Mouse (Mus musculus) forebrain, embryonic 12.5 days (tissue): ENCODE data around the gene 6030445D17Rik. TPM values are rescaled to one million over a fixed set of nuclear protein-coding genes. Genes with fewer than 3 reads are reported as not detected.

Experiments
- ATAC-seq: fragments of 200-750 bp; cut with Nextera tagmentation; 2 replicates; pipeline ENCODE4 v1.8.0; 2017; ENCODE audit warnings: moderate TSS enrichment; ENCODE audit not compliant: low FRiP score
- H3K27ac ChIP-seq: fragments of 300-500 bp; sonication (generic); 2 replicates; pipeline ENCODE4 v1.5.1; 2016; ENCODE audit warnings: mild to moderate bottlenecking
- H3K27me3 ChIP-seq: fragments of 300-500 bp; sonication (generic); 2 replicates; pipeline ENCODE4 v1.6.1; 2016; ENCODE audit warnings: mild to moderate bottlenecking
- H3K36me3 ChIP-seq: fragments of 300-500 bp; sonication (generic); replicated peaks from 2 replicates; pipeline ENCODE4 v1.6.1; 2016; ENCODE audit warnings: mild to moderate bottlenecking
- H3K4me1 ChIP-seq: fragments of 300-500 bp; sonication (generic); 2 replicates; pipeline ENCODE4 v1.6.1; 2016
- H3K4me2 ChIP-seq: fragments of 300-500 bp; sonication (generic); 2 replicates; pipeline ENCODE4 v1.6.1; 2016; ENCODE audit warnings: mild to moderate bottlenecking, moderate library complexity
- H3K4me3 ChIP-seq: fragments of 300-500 bp; sonication (generic); replicated peaks from 2 replicates; pipeline ENCODE4 v1.5.1; 2016; ENCODE audit warnings: mild to moderate bottlenecking
- H3K9ac ChIP-seq: fragments of 300-500 bp; sonication (generic); 2 replicates; pipeline ENCODE4 v1.6.1; 2016; ENCODE audit warnings: mild to moderate bottlenecking
- H3K9me3 ChIP-seq: fragments of 300-500 bp; sonication (generic); 2 replicates; pipeline ENCODE4 v1.6.1; 2016
- WGBS: fragments of 180-500 bp; shearing (Covaris S2); methylation state at CpG from one replicate; pipeline ENCODE4 v1.1.7; 2016; 5-methylcytosine and 5-hydroxymethylcytosine counted together
- polyA plus RNA-seq: library from polyadenylated mRNA; unstranded; fragments of >200 nt; fragmentation: Nextera tagmentation; extraction: Ambion mirVana; gene quantifications from 2 replicates; pipeline ENCODE4 v1.2.1, GENCODE M21; 2016

The 6030445D17Rik gene
- 0.18 TPM in 1 of 2 replicates, not detected in the other for polyA plus RNA-seq

DNA sequence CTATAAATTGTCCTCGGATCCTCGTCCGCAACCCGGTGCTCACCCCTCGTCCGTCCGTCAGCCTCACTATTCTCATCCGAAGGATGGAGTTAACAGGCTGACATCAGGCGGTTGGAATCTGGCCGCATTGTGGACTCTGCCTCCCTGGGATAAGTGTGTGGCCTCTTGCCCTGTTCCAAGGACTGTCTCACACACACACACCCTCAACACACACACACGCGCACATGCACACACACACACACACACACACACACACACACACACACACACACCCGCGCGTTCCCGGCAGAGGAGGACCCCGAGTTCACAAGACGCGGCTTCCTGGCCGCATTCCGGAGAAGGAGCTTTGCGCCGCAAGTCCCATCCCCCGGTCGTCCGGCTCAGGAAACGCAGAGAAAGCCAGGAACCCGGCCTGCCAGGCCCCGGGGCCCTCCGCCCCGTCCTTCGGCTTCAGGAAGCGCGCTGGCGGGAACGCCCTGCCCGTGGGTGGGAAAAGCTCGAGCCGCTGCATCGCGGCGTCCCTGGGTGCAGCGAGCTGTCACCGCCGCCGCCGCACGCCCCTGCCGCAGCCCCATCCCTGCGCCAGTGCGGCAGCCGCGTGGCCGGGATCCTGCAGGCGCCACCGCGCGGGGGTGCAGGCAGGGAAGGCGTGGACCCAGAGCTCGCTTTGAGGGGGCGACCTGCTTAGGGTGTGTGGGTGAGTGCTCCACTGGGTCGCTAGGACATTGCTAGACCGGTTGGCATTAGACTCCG is at the start of gene 6030445D17Rik:
TSS of gene 6030445D17Rik (plus strand) at position 165 of the 753 bp plus-strand sequence.
- H3K4me1 ChIP-seq, result peaks cover 20% of the 10 kb centered on the region
- no peaks in the 10 kb centered on the region for H3K9me3 ChIP-seq
- peak within 1 kb of the TSS; percentile 69 for H3K4me3 ChIP-seq
- H3K27me3 ChIP-seq, result peaks cover 48% of the 10 kb centered on the region
- H3K36me3 ChIP-seq, result no peaks in the 10 kb centered on the region
- under 1% methylated on average over 64 of the region's 64 CpGs for WGBS
- peak within 1 kb of the TSS; percentile 16; the same call in 1 of the 2 replicates for H3K27ac ChIP-seq
- H3K9ac ChIP-seq, result peak within 1 kb of the TSS; percentile 70
- ATAC-seq, result peak; percentile 86
- H3K4me2 ChIP-seq, result peak within 1 kb of the TSS; percentile 90

DNA sequence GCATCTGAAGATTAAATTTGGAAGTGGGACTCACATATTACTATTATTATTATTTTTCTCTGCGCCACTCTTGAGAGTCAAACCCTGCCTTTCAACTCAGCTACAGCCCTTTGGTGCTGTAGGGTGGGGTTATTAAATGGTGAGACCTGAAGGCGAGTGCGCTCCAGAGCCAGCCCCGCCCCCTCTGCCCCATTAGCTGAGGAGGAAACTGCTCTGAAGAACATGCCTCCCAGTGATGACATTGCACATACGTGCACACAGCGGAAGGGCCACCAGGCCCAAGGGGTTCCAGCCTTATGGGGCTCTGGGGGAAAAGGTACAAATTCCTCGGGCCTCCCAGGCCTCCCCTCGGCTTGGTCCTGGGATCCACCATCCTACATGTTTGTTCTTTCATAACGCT is 46.6 kb upstream of the 6030445D17Rik start:
- Histone ChIP-seq H3K4me3 (no peak overlapping the region), H3K9me3 (no peaks in the 10 kb centered on the region), H3K27ac (no peak overlapping the region), H3K27me3 (peaks cover 21% of the 10 kb centered on the region), H3K36me3 (no peaks in the 10 kb centered on the region), H3K4me2 (no peak overlapping the region), H3K4me1 (peaks cover 11% of the 10 kb centered on the region), H3K9ac (no peak overlapping the region)
- ATAC-seq, result no peak
- 90% methylated on average over 9 of the region's 9 CpGs for WGBS

DNA sequence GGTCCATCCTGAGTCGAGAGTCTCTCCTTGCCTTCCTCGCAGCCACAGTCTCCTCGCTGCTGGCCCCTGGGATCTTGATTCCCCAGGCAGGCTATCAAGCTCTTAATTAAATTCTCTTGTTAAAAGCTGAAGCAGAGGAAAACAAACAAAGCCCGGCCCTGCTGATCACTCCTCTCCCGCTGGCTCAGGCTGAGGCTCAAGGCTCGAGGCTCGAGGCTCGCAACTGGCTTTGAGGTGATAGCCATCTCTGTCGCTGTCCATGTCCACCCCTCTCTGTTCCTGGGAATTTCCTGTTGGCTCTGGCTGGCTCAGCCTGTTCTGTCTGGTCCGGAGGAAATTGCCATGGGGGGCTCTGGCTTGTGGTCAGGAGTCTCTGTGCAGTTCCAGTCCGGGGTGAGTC is 43.1 kb upstream of the 6030445D17Rik start:
- no peak overlapping the region for H3K4me3 ChIP-seq
- no peak overlapping the region for H3K27ac ChIP-seq
- ATAC-seq, result no peak
- no peak overlapping the region for H3K9ac ChIP-seq
- 6% methylated on average over 11 of the region's 11 CpGs for WGBS
- no peaks in the 10 kb centered on the region for H3K36me3 ChIP-seq
- peaks cover 55% of the 10 kb centered on the region for H3K27me3 ChIP-seq
- peaks cover 16% of the 10 kb centered on the region for H3K4me1 ChIP-seq
- H3K9me3 ChIP-seq, result no peaks in the 10 kb centered on the region
- no peak overlapping the region for H3K4me2 ChIP-seq

GRCm38 (mm10) chr4:136419386-136419785 is 42.7 kb upstream of the 6030445D17Rik start:
- Histone ChIP-seq H3K36me3 (no peaks in the 10 kb centered on the region), H3K27me3 (peaks cover 59% of the 10 kb centered on the region), H3K9me3 (no peaks in the 10 kb centered on the region), H3K4me2 (no peak overlapping the region), H3K27ac (no peak overlapping the region), H3K4me3 (no peak overlapping the region), H3K4me1 (peaks cover 21% of the 10 kb centered on the region), H3K9ac (no peak overlapping the region)
- WGBS, result 50% methylated on average over 6 of the region's 6 CpGs
- ATAC-seq, result no peak

DNA sequence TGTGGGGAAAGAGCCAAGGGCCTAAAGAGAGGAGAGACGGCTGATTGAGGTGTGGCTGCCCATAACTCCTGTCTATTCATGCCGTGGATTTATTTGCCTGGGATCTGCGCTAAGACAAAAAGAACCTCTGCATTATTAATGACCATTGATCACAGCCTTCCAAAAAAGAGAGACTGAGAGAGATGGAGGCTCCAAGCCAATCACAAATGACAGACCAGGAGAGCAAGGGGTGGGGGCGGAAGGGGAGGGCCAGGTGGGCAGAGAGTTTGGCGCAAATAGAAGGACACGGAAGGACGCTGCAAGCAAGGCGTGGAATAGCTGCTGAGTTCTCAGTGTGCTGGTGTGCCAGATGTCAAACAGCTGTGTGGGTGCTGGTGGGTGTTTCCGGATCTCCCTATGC is 38.8 kb upstream of the 6030445D17Rik start, which contains the start of gene Htr1d:
TSS of gene Htr1d (plus strand) at position 301 of the 400 bp plus-strand sequence.
- peak within 1 kb of the TSS; percentile 56 for H3K9ac ChIP-seq
- H3K27ac ChIP-seq, result no peak within 1 kb of the TSS
- peaks cover 23% of the 10 kb centered on the region for H3K4me1 ChIP-seq
- peaks cover 86% of the 10 kb centered on the region for H3K27me3 ChIP-seq
- H3K4me3 ChIP-seq, result peak within 1 kb of the TSS; percentile 48
- no peaks in the 10 kb centered on the region for H3K36me3 ChIP-seq
- WGBS, result 79% methylated on average over 9 of the region's 9 CpGs
- no peaks in the 10 kb centered on the region for H3K9me3 ChIP-seq
- ATAC-seq, result no peak
- peak within 1 kb of the TSS; percentile 90 for H3K4me2 ChIP-seq

GRCm38 (mm10) chr4:136424120-136424999 is 37.7 kb upstream of the 6030445D17Rik start:
- H3K4me2 ChIP-seq, result peak overlapping the region; percentile 90
- H3K4me3 ChIP-seq, result peak overlapping the region; percentile 48
- peaks cover 15% of the 10 kb centered on the region for H3K4me1 ChIP-seq
- 0 out of 2 replicates have a peak, but pooled peaks have one; percentile 27 for ATAC-seq
- 1% methylated on average over 61 of the region's 70 CpGs for WGBS
- H3K9me3 ChIP-seq, result no peaks in the 10 kb centered on the region
- no peaks in the 10 kb centered on the region for H3K36me3 ChIP-seq
- H3K27me3 ChIP-seq, result peaks cover 76% of the 10 kb centered on the region
- no peak overlapping the region for H3K27ac ChIP-seq
- H3K9ac ChIP-seq, result peak overlapping the region; percentile 56

DNA sequence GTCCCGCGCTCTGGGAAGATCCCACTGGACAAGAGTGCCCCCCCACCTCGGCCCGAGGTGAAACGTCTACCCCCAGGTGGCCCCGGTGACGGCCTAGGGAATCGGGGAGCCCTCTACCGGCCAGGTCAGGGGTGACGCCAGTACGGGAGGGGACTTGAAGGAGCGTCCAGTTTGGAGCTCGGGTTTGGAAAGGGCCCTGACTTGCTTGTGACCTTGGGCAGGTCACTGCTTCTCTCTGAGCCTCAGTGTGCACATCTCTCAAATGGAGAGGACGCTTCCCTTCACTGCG is 37.1 kb upstream of the 6030445D17Rik start:
- WGBS, result 1% methylated on average over 15 of the region's 15 CpGs
- no peaks in the 10 kb centered on the region for H3K9me3 ChIP-seq
- H3K4me2 ChIP-seq, result peak overlapping the region; percentile 90
- H3K4me3 ChIP-seq, result peak overlapping the region; percentile 48
- no peak for ATAC-seq
- no peak overlapping the region for H3K27ac ChIP-seq
- peaks cover 75% of the 10 kb centered on the region for H3K27me3 ChIP-seq
- peak overlapping the region; percentile 56; the same call in 1 of the 2 replicates for H3K9ac ChIP-seq
- H3K4me1 ChIP-seq, result peaks cover 15% of the 10 kb centered on the region
- H3K36me3 ChIP-seq, result no peaks in the 10 kb centered on the region

GRCm38 (mm10) chr4:136430609-136431375 is 31.3 kb upstream of the 6030445D17Rik start:
- 0 out of 2 replicates have a peak overlapping the region, but pooled peaks have one; percentile 8 for H3K4me2 ChIP-seq
- ATAC-seq, result no peak
- H3K36me3 ChIP-seq, result no peaks in the 10 kb centered on the region
- peak overlapping the region; percentile 59; the same call in 1 of the 2 replicates for H3K27ac ChIP-seq
- H3K4me3 ChIP-seq, result no peak overlapping the region
- H3K27me3 ChIP-seq, result peaks cover 23% of the 10 kb centered on the region
- H3K9ac ChIP-seq, result 0 out of 2 replicates have a peak overlapping the region, but pooled peaks have one; percentile 12
- WGBS, result 18% methylated on average over 11 of the region's 11 CpGs
- H3K9me3 ChIP-seq, result no peaks in the 10 kb centered on the region
- H3K4me1 ChIP-seq, result peaks cover 15% of the 10 kb centered on the region

DNA sequence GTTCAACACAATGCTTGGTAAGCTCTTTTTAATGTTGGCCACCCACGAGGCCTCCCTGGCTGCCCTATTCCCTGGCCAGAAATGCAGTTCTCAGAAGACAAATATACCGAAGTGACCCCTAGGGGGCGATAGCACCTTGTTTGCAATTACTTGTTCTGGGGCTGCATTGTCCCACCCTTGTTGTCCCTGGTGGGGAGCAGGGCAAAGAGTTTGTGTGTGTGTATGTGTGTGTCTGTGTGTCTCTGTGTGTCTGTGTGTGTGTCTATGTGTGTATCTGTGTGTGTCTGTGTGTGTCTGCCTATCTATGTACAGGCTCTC is 30.7 kb upstream of the 6030445D17Rik start:
- H3K4me2 ChIP-seq, result 0 out of 2 replicates have a peak overlapping the region, but pooled peaks have one; percentile 8
- no peak overlapping the region for H3K4me3 ChIP-seq
- H3K9ac ChIP-seq, result no peak overlapping the region
- peaks cover 15% of the 10 kb centered on the region for H3K4me1 ChIP-seq
- no peaks in the 10 kb centered on the region for H3K9me3 ChIP-seq
- H3K27me3 ChIP-seq, result peaks cover 18% of the 10 kb centered on the region; the same call in 1 of the 2 replicates
- ATAC-seq, result 0 out of 2 replicates have a peak, but pooled peaks have one; percentile 27
- 3% methylated on average over 3 of the region's 3 CpGs for WGBS
- H3K36me3 ChIP-seq, result no peaks in the 10 kb centered on the region
- no peak overlapping the region for H3K27ac ChIP-seq

- Histone ChIP-seq H3K9me3 (no peaks in the 10 kb centered on the region), H3K27ac (no peak overlapping the region), H3K27me3 (peaks cover 11% of the 10 kb centered on the region; the same call in 1 of the 2 replicates), H3K4me3 (no peak overlapping the region), H3K36me3 (no peaks in the 10 kb centered on the region), H3K4me2 (no peak overlapping the region), H3K4me1 (peaks cover 15% of the 10 kb centered on the region), H3K9ac (no peak overlapping the region)
- 97% methylated on average over 4 of the region's 4 CpGs for WGBS
- ATAC-seq, result no peak
These were observed 28.0 kb upstream of the 6030445D17Rik start for GRCm38 (mm10) chr4:136434029-136434428.

DNA sequence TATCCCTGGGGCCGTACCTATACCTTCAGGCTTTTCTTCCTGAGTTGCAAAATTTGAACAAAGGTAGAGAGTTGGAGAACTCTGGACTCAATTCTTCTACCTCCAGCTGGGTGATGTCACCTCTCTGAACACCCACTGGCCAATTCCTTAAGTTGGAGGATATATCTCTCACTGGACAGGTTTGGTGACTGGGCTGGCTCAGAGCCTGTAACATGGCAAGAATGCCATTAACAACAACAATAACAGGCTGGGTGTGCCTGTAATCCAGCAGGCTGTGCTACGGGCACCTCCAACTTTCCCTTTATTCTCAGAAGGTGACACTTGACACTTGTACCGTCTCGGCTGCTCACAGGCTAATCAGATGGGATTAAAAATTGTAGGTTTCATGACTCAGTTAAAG is 22.9 kb upstream of the 6030445D17Rik start:
- WGBS, result 52% methylated on average over 4 of the region's 4 CpGs
- no peaks in the 10 kb centered on the region for H3K4me1 ChIP-seq

More for the DNA sequence above, 22.9 kb upstream of the 6030445D17Rik start:
- Histone ChIP-seq H3K27me3 (no peaks in the 10 kb centered on the region), H3K9ac (no peak overlapping the region), H3K27ac (no peak overlapping the region), H3K4me3 (no peak overlapping the region), H3K36me3 (no peaks in the 10 kb centered on the region), H3K4me2 (no peak overlapping the region), H3K9me3 (no peaks in the 10 kb centered on the region)
- ATAC-seq, result no peak
